Mouse (Mus musculus): ENCODE measurements around the gene Mettl7a1.
"Not testable (repeated sequence)": the region's sequence is repeated elsewhere in the genome, so short reads cannot be mapped to it uniquely, and the experiment has no call there.

Gene Mettl7a1

GRCm38 (mm10) chr15:100346761-100347160 is 42.8 kb downstream of the Mettl7a1 start:
- no peak for DNase-seq

- DNase-seq: no peak
Measured at GRCm38 (mm10) chr15:100349496-100349895, 45.6 kb downstream of the Mettl7a1 start.

- DNase-seq: no peak
Measured at GRCm38 (mm10) chr15:100351501-100352060, 47.6 kb downstream of the Mettl7a1 start.

GRCm38 (mm10) chr15:100352711-100353250 is 48.8 kb downstream of the Mettl7a1 start, which contains the start of the genes Methig1 and Mettl7a2:
Methig1 (plus strand) TSS chr15:100353149.
Mettl7a2 (plus strand) TSS chr15:100353200.
- no peak for DNase-seq

- DNase-seq: not testable (repeated sequence)
Measured at GRCm38 (mm10) chr15:100353399-100353798, 49.5 kb downstream of the Mettl7a1 start.

- DNase-seq: no peak
Measured at GRCm38 (mm10) chr15:100355876-100356275, 51.9 kb downstream of the Mettl7a1 start.

- no peak for DNase-seq
Measured at GRCm38 (mm10) chr15:100364242-100364641, 60.3 kb downstream of the Mettl7a1 start, which contains the start of gene Higd1c. Higd1c (plus strand) TSS chr15:100364542.

- not testable (repeated sequence) for DNase-seq
Measured at GRCm38 (mm10) chr15:100365967-100366366, 62.0 kb downstream of the Mettl7a1 start.

- DNase-seq: no peak
Measured at GRCm38 (mm10) chr15:100367119-100367518, 63.2 kb downstream of the Mettl7a1 start.

GRCm38 (mm10) chr15:100375066-100375465 is 71.1 kb downstream of the Mettl7a1 start:
- peak; percentile 32 for DNase-seq

GRCm38 (mm10) chr15:100377847-100378505 is 74.0 kb downstream of the Mettl7a1 start:
- peak; percentile 5 for DNase-seq
